Mouse (Mus musculus) kidney, postnatal 36 days (tissue): ENCODE measurements around the gene Sema3f.

Source experiments
- DNase-seq, 2 experiments: peaks; one replicate each; pipeline ENCODE4 v3.0.0; 2021 to 2022; ENCODE audit warnings: mixed read lengths in 2 of 2

Gene Sema3f

GRCm38 (mm10) chr9:107709697-107710483 lies at the start of gene Sema3f:
TSS of gene Sema3f (minus strand) at chr9:107710475.
- DNase-seq = peak; percentile 89 to 94

GRCm38 (mm10) chr9:107759593-107759992 lies 49.3 kb upstream of the Sema3f start:
- DNase-seq = no peak

GRCm38 (mm10) chr9:107750378-107750777 lies 40.1 kb upstream of the Sema3f start:
- no peak for DNase-seq

- DNase-seq = no peak
Observed at GRCm38 (mm10) chr9:107748063-107748462, 37.8 kb upstream of the Sema3f start.

- no peak for DNase-seq
Observed at GRCm38 (mm10) chr9:107747310-107747709, 37.0 kb upstream of the Sema3f start.

- no peak for DNase-seq
Observed at GRCm38 (mm10) chr9:107746679-107747078, 36.4 kb upstream of the Sema3f start.

- DNase-seq = no peak
Observed at GRCm38 (mm10) chr9:107744061-107744460, 33.8 kb upstream of the Sema3f start.

GRCm38 (mm10) chr9:107738841-107739202 lies 28.5 kb upstream of the Sema3f start:
- DNase-seq = peak; percentile 48 to 65

- peak; percentile 88 to 94 for DNase-seq
Observed at GRCm38 (mm10) chr9:107738020-107738840, 28.0 kb upstream of the Sema3f start.

- DNase-seq = peak; percentile 22 to 40
Observed at GRCm38 (mm10) chr9:107736185-107736485, 25.9 kb upstream of the Sema3f start.

- no peak for DNase-seq
Observed at GRCm38 (mm10) chr9:107735356-107736184, 25.3 kb upstream of the Sema3f start.

- DNase-seq = no peak
Observed at GRCm38 (mm10) chr9:107734567-107734971, 24.3 kb upstream of the Sema3f start.

GRCm38 (mm10) chr9:107729709-107730108 lies 19.4 kb upstream of the Sema3f start:
- DNase-seq = no peak

- no peak for DNase-seq
Observed at GRCm38 (mm10) chr9:107728919-107729670, 18.8 kb upstream of the Sema3f start.

- peak; percentile 38 to 44 for DNase-seq
Observed at GRCm38 (mm10) chr9:107727041-107727440, 16.8 kb upstream of the Sema3f start.

GRCm38 (mm10) chr9:107724796-107725195 lies 14.5 kb upstream of the Sema3f start:
- DNase-seq = peak in 1 of 2 experiments; percentile 47

- peak; percentile 75 to 88 for DNase-seq
Observed at GRCm38 (mm10) chr9:107723794-107724531, 13.7 kb upstream of the Sema3f start.

GRCm38 (mm10) chr9:107723292-107723691 lies 13.0 kb upstream of the Sema3f start:
- no peak for DNase-seq

GRCm38 (mm10) chr9:107718781-107719540 lies 8.7 kb upstream of the Sema3f start:
- DNase-seq = no peak

GRCm38 (mm10) chr9:107716951-107717350 lies 6.7 kb upstream of the Sema3f start:
- no peak for DNase-seq

GRCm38 (mm10) chr9:107715632-107716031 lies 5.4 kb upstream of the Sema3f start:
- no peak for DNase-seq
